Mouse (Mus musculus) thymus, postnatal 36 days (tissue): Measurements from ENCODE around the gene Hist1h2aa.

Experiments
- DNase-seq, 2 experiments: peaks; one replicate each; pipeline ENCODE4 v3.0.0; 2022; ENCODE audit warnings: mixed read lengths in 2 of 2

Gene Hist1h2aa

DNA sequence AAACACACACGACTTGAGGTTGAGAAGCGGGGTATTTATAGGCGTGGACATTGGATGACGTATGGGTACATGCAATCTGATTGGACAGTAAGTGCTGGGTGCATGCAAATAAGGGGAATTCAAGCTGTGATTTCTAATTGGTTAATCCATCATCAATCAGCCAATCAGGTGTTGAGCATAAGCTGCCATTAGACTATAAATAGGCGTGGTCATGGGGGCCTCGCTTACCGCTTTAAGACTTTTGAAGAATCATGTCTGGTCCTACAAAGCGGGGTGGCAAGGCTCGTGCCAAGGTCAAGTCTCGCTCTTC, at the start of gene Hist1h2aa:
Gene Hist1h2aa (plus strand): TSS at position 252 of the 310 bp plus-strand sequence.
- DNase-seq = no peak

DNA sequence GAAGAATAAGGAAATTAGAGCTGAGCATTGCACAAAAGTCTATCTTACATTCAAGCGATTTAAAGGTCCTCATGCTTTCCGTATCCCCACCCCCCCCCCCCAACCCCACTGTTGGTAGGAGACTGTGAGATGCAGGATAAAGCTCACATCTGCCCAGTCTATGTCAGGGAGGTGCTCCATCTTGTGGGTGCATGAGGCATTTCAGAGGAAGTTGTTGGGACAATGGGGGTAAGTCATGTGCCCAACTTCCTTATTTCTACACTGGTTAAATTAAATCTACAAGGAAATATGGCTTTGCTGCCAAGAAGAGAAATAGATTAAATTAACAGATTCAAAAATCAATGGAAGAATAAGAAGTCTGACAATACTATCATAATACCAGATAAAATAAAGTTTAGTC, 48.7 kb upstream of the Hist1h2aa start:
- peak; percentile 7 to 29 for DNase-seq

DNA sequence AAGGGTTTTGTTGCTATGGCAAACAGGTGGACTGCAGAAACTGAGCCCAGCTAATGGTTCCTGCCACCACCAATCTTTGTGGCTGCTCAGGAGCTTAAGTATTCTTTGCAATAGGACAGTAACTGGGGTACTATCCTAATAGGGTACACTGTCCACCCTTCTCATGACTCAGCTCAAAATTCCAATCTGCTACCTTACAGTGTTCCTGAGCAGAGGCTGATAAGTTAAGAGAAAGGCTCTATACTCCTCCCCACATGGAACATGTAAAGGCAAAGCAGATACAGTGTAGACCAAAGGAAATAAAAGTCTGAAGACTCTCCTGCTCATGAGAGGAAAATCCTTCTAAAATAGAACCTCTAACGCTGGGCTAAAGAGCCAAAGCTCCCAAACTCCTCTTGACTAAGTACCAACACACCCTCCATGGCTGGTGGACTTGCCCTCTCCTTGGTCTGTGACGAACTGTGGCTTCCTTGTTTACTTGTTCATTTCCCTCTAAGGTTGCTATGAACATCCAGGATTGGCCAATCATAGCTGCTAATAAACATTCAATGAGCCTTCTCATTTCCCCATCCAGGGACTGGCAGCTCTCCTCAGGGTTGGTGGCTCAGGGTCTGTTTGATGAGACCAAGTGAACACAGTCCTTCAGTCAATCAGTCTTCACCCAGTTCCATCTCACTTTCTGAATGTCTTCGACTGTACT, 47.1 kb upstream of the Hist1h2aa start:
- DNase-seq = no peak

DNA sequence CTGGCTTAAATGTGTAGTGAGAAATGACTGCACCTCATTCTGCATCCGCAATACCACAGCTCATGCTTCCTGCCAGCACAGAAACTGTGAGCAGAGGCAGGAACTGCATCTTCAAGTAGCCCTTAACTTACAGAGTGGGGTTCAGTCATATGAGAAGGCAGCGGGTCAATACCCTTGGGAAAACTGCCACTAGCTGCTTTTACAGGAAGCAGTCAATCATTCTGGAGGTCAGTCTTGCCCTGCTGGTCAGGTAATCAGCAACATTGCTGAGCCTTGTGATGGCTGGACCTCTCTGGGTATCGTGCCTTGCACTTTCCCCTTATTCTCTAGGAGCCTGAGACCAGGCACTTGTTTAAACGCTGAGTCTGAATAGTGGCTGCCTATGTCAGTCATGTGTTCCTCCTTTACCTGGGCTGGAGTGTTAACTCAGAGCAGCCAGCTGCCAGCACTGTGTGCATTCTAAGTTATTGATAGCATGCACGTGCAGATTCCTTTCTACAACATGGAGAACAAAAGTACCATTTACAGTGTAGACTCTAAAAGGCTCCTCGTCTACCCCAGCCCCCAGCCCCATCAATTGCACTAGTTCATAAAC, 45.2 kb upstream of the Hist1h2aa start:
- no peak for DNase-seq

DNA sequence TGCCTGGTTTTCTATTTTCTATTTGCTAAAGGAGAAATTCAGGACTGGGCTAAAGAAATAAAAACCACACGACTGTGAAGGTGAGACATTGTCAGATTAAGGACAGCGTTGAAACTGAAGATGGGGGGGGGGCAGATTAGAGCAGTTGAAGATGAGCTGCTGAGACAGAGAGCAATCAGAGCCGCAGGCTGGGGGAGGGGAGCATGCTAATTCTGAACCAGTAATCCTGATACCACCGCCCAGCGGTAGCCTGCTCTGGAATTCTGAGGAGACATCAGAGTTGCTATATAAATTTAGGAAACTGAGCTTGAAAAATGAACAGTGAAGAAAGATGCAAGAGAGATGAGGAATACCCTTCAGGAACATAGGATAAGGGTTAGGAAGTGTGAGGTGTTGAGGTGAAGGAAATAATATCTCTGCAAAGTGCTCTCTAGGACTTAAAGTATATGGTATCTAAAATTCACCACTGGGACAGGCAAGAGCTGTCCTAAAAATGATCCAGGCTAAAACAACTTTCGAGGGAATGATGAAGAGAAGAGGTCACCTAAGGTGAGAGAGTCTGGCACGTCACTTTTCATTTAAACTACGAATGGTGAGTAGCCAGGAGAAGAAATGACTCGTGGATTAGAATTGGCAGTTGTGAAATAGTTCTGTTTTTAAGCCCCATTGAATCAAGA, 41.5 kb upstream of the Hist1h2aa start:
- no peak for DNase-seq

DNA sequence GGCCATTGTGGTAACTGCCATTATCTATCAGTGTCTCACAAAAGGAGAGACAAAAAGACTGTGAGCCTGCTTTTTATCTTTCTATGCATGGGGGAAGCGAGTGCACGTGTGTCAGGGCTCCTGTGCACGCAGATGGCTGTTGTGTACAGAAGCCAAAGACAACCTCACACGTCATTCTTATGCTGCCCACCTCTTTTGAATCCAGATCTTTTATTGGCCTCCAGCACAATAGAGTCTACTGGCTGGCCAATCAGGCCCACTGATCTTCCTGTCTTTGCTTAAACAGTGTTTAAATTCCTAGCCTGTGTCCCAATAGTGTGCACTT, 41.0 kb upstream of the Hist1h2aa start:
- DNase-seq = no peak

DNA sequence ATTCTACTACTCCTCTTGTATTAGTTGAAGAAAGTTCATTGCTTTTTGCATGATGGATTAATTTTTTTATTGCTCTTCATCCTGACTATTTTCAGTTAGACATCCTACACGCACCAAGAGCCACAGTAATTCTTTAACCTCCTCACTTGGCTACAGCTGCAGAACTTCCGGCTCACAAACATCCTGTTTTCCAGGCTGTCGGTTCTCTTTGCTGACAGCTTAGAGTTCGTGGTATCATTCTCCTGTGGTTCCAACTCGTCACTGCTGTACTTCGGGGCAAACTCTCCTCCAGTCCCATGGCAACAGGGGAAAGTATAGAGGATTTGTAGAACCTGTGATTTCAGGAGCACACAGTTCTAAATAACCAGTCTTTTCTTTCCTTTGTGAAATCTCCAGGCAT, 36.0 kb upstream of the Hist1h2aa start:
- peak in 1 of 2 experiments; percentile 12 for DNase-seq

DNA sequence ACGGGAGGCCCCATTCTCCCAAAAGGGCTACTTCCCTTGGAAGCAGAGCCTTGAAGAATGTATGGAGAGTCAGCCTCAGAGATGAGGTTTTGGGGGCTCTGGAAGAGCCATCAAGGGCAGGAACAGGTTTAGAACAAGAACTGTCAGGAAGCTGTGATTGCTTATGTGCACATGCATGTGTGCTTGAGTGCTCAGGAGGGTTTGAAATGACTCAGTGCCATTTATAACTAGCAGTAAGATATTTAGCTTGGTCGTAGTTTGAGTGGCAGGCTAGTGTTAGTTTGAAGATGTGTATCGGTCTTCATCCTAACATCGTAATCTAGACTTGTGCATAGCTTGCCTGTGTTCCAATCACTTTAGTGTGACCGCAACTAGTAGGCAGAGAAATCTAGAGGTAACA, 27.4 kb upstream of the Hist1h2aa start:
- DNase-seq = no peak

DNA sequence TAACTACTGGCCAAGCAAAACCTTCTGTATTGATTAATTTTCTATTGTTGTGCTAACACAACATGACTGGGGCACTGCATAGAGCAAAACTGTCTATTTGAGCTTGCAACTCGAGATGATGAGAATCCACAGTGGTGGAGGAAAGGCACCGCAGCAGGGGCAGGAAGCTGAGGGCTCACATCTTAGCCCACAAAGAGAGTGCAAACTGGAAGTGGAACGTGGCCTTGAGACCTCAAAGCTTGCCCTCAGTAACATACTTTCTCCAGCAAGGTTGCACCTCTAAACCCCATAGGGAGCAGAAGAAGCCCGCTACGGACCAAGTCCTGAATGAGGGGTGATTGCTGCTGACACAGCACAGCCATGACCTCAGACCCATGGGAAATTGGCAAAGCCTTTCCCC, 24.1 kb upstream of the Hist1h2aa start:
- peak in 1 of 2 experiments; percentile 10 for DNase-seq

DNA sequence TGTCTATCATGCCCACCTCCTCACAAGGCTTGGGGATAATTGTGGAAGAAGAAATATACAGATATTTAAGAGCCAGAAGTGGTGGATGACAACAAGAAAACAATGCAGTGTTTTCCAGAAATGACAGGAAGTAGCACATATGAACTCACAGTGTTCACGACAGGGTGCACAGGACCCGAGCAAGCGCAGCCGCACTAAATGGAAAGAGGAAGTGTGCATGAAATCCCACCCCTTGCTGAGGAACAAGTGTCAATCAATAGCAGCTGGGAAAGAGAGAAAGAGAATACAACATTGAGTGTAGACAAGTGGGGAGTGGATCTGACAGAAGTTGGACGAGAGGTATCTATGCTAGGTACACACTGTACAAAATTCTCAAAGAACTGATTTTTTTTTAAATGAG, 22.9 kb upstream of the Hist1h2aa start:
- no peak for DNase-seq

DNA sequence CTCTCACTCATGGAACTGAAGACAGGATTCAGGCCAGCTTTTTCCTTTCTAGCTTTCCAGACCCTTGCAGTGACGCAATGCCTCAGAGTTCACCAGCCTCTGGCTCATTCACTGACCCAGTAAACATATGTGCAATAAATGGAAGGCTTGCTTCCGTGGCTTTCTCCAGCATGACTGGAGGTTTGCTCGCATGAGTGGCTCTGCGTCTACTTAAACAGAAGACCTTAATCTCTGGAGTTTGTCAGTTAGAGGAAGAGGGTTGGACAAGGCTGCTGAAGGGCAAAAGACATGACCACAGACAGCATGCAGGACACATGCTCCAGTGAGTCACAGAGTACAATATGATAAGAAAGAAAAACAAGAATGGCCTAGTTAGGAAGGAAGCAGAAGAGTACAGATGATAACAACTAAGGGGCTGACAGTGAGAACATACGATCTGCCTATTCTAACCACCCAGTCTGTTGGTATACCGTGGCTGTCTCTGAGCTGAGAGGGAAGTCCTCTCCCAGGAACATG, 20.4 kb upstream of the Hist1h2aa start:
- no peak for DNase-seq

DNA sequence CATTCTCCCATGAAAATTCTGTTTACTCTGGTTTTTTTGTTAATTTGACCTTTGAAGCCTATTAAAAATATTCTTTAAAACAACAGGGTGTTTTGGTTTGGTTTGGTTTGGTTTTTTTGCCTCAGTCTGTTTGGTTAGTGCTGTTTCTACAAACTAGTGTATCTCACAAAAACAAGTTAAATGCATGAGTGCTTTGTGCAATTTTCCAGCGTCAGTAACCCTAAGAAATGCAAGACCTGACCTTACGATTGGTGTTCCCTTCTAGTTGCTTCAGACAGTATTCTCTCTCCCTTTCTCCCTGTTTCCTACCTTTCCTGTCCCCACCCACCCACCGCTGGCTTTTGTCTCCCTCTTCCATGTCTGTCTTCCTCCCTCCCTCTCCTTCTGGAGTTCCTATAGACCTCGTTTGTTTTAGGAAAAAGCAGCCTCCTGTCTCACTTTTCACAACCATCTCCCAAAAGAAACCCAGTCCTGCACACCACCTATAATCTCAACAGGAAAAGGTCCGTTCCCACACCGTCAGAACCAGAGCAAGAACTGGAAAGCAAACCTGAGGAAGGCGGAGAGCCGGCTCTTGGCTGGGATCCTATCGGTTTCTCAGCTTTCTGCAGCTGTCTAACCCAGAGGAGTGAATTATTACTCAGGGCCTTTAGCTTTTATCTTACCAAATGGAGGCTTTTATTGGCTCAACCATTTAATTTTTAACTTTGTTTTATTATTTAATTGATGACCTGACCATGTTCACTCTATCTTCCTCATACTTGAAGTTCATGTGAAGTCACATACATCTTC, 19.7 kb upstream of the Hist1h2aa start, which contains the start of gene Slc17a4:
Gene Slc17a4 (minus strand): TSS at position 634 of the 792 bp plus-strand sequence.
- DNase-seq = no peak

DNA sequence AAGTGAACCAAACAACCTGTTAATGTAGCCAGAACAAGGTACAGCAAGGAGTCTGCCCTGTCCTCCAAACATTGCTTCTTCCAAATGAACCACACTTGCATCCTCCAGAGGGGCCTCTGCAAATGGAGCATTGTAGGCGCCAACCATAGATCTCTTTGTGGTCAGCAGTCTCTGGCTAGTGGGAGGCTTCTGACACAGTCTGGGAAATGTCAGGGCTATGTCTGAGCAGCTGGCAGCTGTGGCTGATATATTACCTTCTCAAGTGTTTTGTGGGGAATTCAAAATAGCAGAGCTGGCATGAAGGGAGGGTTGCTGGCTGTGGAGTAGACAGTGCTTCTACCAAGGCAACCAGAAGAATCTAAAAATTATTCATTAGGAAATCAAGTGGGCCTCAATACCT, 18.1 kb upstream of the Hist1h2aa start:
- no peak for DNase-seq

DNA sequence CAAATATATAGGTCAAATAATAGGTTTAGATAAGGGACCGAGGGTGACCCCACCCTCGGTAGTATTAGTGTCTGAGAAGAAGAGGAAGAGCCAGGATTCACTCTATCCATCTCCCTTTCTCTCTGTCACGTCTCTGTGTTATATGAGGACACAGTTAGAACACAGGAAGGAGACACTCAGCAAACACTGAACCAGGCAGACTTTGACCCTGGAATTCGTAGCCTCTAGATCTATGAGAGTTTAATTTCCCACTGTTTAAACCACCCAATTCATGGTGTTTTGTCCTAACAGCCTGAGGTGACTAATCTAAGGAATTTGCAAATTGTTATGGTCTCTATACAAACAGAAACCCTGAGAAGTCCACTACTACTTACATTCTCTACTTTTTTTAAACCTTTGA, 16.6 kb upstream of the Hist1h2aa start:
- no peak for DNase-seq

DNA sequence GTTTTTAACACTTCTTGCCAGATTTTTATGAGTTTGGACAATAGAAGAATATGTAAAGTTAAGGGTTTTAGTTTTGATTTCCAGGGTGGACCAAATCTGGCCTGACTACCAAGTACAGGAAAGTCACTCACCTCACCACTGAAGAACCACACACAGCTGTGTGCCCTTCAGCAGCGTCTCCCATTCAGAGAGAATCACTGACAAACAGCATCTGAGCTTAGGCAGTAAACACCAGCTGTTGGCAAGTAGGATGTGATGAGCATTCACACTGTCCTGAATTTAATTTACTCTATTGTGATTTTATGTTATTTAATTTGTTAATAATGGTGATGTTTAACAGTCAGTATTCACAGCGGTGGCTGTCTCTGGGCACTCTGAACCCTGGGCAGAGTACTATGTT, 8.5 kb upstream of the Hist1h2aa start:
- no peak for DNase-seq

DNA sequence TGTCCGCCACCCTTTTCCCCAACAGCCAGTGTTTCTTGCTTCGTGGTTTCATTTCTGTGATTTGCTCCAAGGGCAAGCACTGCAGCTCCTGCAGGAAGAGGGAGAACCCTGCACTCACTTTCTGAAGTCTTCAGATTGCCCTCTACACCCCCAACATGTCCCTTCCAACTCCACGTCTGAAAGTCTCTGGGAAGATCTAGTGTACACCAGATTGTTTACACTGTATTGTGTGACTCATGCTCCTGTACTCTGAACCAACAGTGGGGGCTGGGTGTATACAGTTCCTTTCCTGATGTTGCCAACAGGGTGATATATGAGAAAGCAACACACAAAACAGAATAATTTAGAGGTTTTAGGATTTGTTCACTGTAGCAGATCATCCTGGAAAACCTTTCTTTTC, 5.6 kb upstream of the Hist1h2aa start:
- no peak for DNase-seq

DNA sequence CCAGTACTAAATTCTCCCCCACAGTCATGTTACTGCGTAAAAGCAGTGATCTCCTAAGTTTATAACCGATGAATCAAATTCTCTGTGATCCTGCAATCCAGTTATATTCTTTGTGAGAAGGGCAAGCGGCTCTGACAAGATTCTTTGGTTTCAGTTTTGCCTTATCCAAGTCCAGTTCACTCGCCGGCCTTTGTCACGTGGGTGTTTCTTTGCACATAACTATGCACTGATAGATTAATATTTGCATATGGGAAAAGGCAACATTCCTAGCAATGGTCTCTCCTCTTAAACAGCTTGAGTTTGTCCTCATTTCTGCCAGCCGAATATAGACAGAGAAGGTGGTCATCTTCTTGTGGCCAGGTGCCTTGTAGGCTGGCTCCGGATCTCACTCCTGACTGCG, 3.8 kb upstream of the Hist1h2aa start:
- DNase-seq = no peak

DNA sequence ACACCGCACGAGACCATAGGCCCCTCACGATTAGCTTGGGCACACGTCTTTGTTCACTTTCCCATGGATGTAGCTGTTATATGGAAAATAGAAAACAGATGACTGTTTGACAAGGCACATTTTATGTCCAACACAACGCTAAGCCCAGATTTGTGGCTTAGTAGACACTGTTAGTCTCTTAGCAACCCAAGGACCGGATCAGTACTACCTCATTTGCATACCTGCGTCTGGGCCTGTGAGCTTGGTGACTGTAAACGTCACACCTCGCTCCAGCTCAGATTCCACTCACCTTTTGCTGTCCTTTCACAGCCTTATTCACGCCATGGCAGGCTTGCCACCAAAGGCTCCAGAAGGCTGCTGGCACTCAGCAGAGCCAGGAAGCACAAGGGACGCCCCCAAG, 3.4 kb upstream of the Hist1h2aa start:
- DNase-seq = no peak

DNA sequence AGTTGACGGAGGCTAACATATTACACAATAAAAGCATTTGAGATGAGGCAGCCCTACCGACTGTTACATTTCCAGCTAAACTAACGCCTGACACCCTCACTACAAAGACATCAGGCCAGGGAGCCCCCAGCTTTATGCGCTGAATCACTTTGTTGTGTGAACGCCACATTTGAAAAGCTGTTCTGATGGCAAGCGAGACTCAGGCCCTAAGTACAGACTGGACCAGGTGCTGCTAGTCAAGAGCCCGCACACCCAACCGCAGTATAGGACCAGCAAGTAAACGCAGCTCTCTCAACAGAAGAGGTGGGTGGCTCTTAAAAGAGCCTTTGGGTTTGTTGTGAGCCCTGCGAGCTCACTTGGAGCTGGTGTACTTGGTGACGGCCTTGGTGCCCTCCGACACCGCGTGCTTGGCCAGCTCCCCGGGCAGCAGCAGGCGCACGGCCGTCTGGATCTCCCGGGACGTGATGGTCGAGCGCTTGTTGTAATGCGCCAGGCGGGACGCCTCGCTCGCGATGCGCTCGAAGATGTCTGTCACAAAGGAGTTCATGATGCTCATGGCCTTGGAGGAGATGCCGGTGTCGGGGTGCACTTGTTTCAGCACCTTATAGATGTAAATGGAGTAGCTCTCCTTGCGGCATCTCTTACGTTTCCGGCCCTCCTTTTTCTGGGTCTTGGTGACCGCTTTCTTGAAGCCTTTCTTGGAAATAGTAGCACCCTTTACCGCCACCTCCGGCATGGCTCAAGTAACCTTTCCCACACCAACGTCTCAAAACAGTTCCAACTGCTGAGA, 646 bp upstream of the Hist1h2aa start, which contains the start of gene Hist1h2ba:
Gene Hist1h2ba (minus strand): TSS at position 736 of the 790 bp plus-strand sequence.
- no peak for DNase-seq

DNA sequence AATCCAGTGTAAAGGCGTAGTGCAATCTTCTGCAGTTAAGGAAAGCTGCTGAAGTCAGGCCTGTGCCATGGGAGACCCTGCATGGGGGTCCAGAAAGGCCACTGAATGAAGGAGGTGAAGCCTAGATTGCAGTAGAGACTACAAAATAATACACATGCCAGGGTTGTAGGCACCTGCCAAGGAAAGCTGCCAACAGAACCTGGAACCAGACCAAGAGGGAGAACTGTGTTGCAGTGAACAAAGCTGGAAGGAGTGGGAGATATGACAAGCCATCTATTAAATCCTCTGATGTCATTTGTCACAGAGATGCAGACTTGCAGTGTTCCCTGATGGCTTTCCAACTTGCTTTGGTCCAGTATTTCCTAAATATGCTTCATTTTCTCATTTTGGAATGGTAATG, 4.4 kb downstream of the Hist1h2aa start:
- DNase-seq = no peak

DNA sequence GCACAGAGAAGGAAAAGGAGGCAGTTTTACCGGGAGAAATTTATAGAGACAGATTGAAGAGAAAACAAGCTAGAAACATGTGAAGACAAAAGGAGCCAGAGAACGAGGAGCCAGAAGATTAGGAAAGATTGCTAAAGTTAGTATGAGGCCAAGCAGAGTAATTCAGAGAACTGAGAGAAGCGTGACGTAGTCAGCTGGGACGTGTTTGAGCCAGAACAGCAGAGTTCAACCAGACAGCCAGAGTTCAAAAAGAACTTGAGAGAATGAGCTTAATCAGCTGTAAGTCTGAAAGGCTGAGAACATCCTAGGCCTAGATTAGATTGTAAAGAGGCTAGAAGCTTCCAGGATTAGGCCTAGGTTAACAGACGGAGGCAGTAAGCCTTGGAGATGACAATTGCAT, 6.0 kb downstream of the Hist1h2aa start:
- DNase-seq = no peak

DNA sequence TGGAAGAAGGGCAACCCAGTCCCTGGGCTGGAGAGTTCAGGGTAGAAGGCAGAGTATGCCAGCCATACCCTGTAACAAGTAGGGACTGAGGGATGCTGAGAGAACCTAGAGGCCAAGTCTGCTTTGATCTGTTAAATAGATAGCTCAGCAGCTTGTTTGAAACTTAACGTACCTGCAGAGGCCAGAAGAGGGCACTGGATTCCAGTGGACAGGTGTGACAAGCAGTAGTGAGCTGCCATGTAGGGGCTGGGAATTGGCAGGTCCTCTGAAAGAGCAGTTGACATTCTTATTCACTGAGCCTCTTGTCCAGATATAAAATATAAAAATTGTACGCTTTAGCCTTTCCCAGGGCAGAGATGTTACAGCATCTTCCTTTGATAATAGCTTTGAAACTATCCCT, 8.6 kb downstream of the Hist1h2aa start:
- no peak for DNase-seq

DNA sequence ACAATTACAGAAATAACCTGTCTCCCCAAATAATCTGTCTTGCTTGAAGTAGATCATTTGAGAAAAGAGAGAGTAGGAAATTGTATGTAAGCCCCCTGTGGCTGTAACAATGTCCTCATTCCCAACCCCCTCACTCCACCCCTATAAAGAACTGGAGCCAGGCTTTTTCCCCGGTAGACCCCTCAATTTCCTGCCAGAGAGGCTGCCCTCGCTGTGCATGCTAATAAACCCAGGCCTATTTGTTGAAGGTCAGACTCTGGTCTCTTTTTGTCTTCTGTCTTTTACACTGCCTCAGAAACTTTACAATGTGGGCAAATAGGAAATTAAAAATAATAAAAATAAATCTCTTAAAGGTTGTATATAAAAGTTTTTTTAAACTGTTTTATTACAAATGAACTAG, 12.0 kb downstream of the Hist1h2aa start:
- no peak for DNase-seq
